Mouse (Mus musculus) cortical plate, adult 2 months (tissue): Measurements from ENCODE around the gene Oas1c. TPM values are rescaled to one million over a fixed set of nuclear protein-coding genes. Genes with fewer than 3 reads are reported as not detected.

ENCODE experiments used
- H3K27ac ChIP-seq: fragments of 200-500 bp; 2 replicates; pipeline ENCODE4 v1.5.1; 2012; ENCODE audit warnings: low read length, control low read depth, inconsistent platforms; ENCODE audit not compliant: insufficient read depth
- H3K4me1 ChIP-seq: fragments of 200-500 bp; 2 replicates; pipeline ENCODE4 v1.6.1; 2011; ENCODE audit warnings: low read length; ENCODE audit not compliant: control insufficient read depth, insufficient read depth
- H3K4me3 ChIP-seq: fragments of 200-500 bp; 2 replicates; pipeline ENCODE4 v1.5.1; 2011; ENCODE audit warnings: mild to moderate bottlenecking, low read length, control low read depth; ENCODE audit not compliant: insufficient read depth
- CTCF ChIP-seq: fragments of 200-500 bp; IDR thresholded peaks from 2 replicates; pipeline ENCODE4 v1.5.1; 2011; ENCODE audit warnings: mild to moderate bottlenecking, control low read depth, low read length; ENCODE audit not compliant: insufficient read depth; ENCODE audit errors: extremely low read depth
- POLR2A ChIP-seq: fragments of 200-500 bp; IDR thresholded peaks from 2 replicates; pipeline ENCODE4 v1.6.1; 2011; ENCODE audit warnings: mild to moderate bottlenecking, low read length, control low read depth; ENCODE audit not compliant: insufficient read depth; ENCODE audit errors: extremely low read depth
- polyA plus RNA-seq: library from polyadenylated mRNA; depleted of rRNA; stranded (reverse); fragments of >200 nt; gene quantifications from 2 replicates; pipeline ENCODE4 v1.2.3, GENCODE M21; 2012; rRNA removed

Gene Oas1c
- polyA plus RNA-seq, 1 experiment, result 2.3 TPM

DNA sequence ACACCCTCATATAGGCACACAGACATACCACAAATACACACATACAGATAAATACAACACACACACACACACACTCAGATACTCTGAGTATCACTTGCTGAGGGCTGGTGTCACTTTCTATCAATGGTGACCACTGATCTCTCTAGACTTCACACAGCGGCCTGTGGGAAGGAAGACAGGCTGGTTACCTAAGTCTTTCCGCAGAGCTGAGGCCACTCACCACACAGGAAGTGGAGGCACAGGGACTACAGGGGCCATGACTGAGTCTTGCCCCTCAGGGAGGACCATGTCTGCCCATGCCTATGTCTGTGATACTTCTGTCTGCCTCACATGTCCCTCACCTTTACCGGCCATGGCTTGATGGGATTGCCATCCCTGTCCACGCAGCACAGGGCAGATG, 58.1 kb downstream of the Oas1c start:
- Histone ChIP-seq H3K4me3 (no peak overlapping the region), H3K27ac (no peak overlapping the region), H3K4me1 (no peaks in the 10 kb centered on the region)
- no peak for TF ChIP-seq CTCF
- TF ChIP-seq POLR2A, result no peak

DNA sequence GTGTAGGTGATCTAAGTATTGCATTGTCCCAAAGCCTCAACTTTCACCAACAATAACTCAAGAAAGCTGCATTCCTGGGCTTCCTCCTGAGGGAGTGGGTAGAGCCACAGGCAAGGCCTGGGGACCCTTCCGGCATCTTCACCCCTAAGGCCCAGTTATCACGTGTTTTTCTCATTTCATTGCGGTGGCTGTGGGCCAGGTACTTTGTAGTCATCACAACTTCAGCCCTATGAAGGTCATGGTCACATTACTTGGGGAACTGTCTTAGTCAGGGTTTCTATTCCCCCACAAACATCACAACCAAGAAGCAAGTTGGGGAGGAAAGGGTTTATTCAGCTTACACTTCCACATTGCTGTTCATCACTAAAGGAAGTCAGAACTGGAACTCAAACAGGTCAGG, 59.5 kb downstream of the Oas1c start:
- Histone ChIP-seq H3K27ac (no peak overlapping the region), H3K4me3 (no peak overlapping the region), H3K4me1 (no peaks in the 10 kb centered on the region)
- no peak for TF ChIP-seq CTCF
- TF ChIP-seq POLR2A, result no peak

GRCm38 (mm10) chr5:120751206-120751605, 61.1 kb downstream of the Oas1c start:
- no peak for TF ChIP-seq POLR2A
- TF ChIP-seq CTCF, result no peak
- no peak overlapping the region for H3K27ac ChIP-seq
- no peaks in the 10 kb centered on the region for H3K4me1 ChIP-seq
- no peak overlapping the region for H3K4me3 ChIP-seq

Other genes with a start within 250 kb of the Oas1c start
- 37.9 and 40.0 TPM in 2 replicates for gene Tpcn1, start 223.8 kb downstream of the Oas1c start, polyA plus RNA-seq
- gene Iqcd, start 223.5 kb downstream of the Oas1c start, polyA plus RNA-seq, result 1.5 and 2.5 TPM in 2 replicates
- gene Rita1, start 199.9 kb downstream of the Oas1c start, polyA plus RNA-seq, result 39.6 and 40.8 TPM in 2 replicates
- 30.3 and 31.0 TPM in 2 replicates for gene Ddx54, start 199.8 kb downstream of the Oas1c start, polyA plus RNA-seq
- gene Cfap73, start 178.3 kb downstream of the Oas1c start, polyA plus RNA-seq, result 0.10 and 0.19 TPM in 2 replicates
- gene Rasal1, start 163.7 kb downstream of the Oas1c start, polyA plus RNA-seq, result 88.7 and 99.4 TPM in 2 replicates
- 89.7 and 91.8 TPM in 2 replicates for gene Dtx1, start 100.6 kb downstream of the Oas1c start, polyA plus RNA-seq
- gene Oas2, start 62.7 kb downstream of the Oas1c start, polyA plus RNA-seq, result 0.73 and 0.87 TPM in 2 replicates
- gene Oas3, start 34.9 kb downstream of the Oas1c start, polyA plus RNA-seq, result 0.04 and 0.13 TPM in 2 replicates
- gene Oas1e, start 17.0 kb downstream of the Oas1c start, polyA plus RNA-seq, result not detected in 2 replicates
- not detected in 2 replicates for gene Oas1f, start 34.9 kb upstream of the Oas1c start, polyA plus RNA-seq
- gene Oas1h, start 48.9 kb upstream of the Oas1c start, polyA plus RNA-seq, result not detected in 2 replicates
- gene Oas1g, start 75.1 kb upstream of the Oas1c start, polyA plus RNA-seq, result 0.46 and 0.49 TPM in 2 replicates
- gene Oas1a, start 95.0 kb upstream of the Oas1c start, polyA plus RNA-seq, result 1.8 and 2.2 TPM in 2 replicates
- not detected in 2 replicates for gene Oas1d, start 102.0 kb upstream of the Oas1c start, polyA plus RNA-seq
- gene Rph3a, start 197.6 kb upstream of the Oas1c start, polyA plus RNA-seq, result 256 and 278 TPM in 2 replicates